Mouse (Mus musculus) intestine, embryonic 15.5 days (tissue): ENCODE data around the gene Rab40c. TPM values are rescaled to one million over a fixed set of nuclear protein-coding genes. Genes with fewer than 3 reads are reported as not detected.

Source experiments
- ATAC-seq: fragments of 200-750 bp; cut with Nextera tagmentation; 2 replicates; pipeline ENCODE4 v1.8.0; 2017; ENCODE audit warnings: moderate TSS enrichment, moderate library complexity
- H3K27ac ChIP-seq: fragments of 300-500 bp; sonication (generic); 2 replicates; pipeline ENCODE4 v1.5.1; 2015; ENCODE audit warnings: mild to moderate bottlenecking, inconsistent platforms
- H3K27me3 ChIP-seq: fragments of 300-500 bp; sonication (generic); replicated peaks from 2 replicates; pipeline ENCODE4 v1.6.1; 2015; ENCODE audit warnings: inconsistent platforms
- H3K36me3 ChIP-seq: fragments of 300-500 bp; sonication (generic); 2 replicates; pipeline ENCODE4 v1.6.1; 2015; ENCODE audit warnings: inconsistent platforms
- H3K4me1 ChIP-seq: fragments of 300-500 bp; sonication (generic); replicated peaks from 2 replicates; pipeline ENCODE4 v1.6.1; 2015; ENCODE audit warnings: inconsistent platforms
- H3K4me2 ChIP-seq: fragments of 300-500 bp; sonication (generic); replicated peaks from 2 replicates; pipeline ENCODE4 v1.6.1; 2015; ENCODE audit warnings: mild to moderate bottlenecking, inconsistent platforms
- H3K4me3 ChIP-seq: fragments of 300-500 bp; sonication (generic); replicated peaks from 2 replicates; pipeline ENCODE4 v1.5.1; 2015; ENCODE audit warnings: inconsistent platforms
- H3K9ac ChIP-seq: fragments of 300-500 bp; sonication (generic); 2 replicates; pipeline ENCODE4 v1.6.1; 2015; ENCODE audit warnings: inconsistent platforms
- H3K9me3 ChIP-seq: fragments of 300-500 bp; sonication (generic); 2 replicates; pipeline ENCODE4 v1.6.1; 2016; ENCODE audit warnings: inconsistent platforms
- WGBS: fragments of 180-500 bp; shearing (Covaris S2); methylation state at CpG from one replicate; pipeline ENCODE4 v1.1.7; 2015; 5-methylcytosine and 5-hydroxymethylcytosine counted together
- polyA plus RNA-seq: library from polyadenylated mRNA; unstranded; fragments of >200 nt; fragmentation: Nextera tagmentation; extraction: Ambion mirVana; gene quantifications from 2 replicates; pipeline ENCODE4 v1.2.1, GENCODE M21; 2015

The Rab40c gene
- polyA plus RNA-seq, 1 experiment from 2014 or later = 21.4 TPM

DNA sequence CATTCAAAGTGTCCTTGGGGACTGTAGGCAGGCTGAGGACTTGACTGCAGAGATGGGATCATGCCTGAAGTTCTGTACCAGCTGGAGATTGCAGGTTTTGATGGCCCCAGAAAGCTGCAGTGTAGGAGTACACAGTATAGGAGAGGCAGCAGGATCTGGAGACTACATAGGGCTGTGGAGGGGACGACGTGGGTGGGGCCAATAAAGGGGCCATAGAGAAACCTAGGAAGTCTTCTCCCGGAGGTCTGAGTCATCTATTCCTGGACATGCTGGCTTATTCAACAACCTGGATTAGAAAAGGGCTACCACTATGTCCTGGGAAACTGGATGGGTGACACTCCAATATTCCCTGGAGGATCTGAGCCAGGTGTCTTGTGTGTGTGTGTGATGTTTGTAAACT, 36.2 kb upstream of the Rab40c start:
- Histone ChIP-seq H3K36me3 (peaks cover 6% of the 10 kb centered on the region; the same call in 1 of the 2 replicates), H3K4me1 (peaks cover 12% of the 10 kb centered on the region), H3K9ac (no peak overlapping the region), H3K27ac (no peak overlapping the region), H3K9me3 (no peaks in the 10 kb centered on the region), H3K4me3 (no peak overlapping the region), H3K27me3 (peaks cover 32% of the 10 kb centered on the region), H3K4me2 (no peak overlapping the region)
- ATAC-seq = no peak
- WGBS = 56% methylated on average over 3 of the region's 3 CpGs

DNA sequence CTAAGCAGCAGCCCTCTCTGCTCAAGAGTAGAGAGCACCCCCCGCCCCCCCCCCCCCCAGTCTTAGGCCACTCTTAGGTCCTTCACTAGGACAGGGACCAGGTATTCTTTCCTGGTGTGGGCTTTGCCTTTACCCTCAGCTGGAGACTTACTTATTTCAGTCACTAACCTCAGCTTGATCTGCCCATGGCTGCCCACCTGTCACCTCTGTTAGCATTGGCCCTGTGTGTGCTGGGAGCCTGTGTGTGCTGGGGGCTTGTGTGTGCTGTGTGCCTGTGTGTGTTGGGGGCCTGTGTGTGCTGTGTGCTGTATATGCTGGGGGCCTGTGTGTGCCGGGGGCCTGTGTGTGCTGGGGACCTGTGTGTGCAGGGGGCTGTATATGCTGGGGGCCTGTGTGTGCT, 35.1 kb upstream of the Rab40c start:
- H3K4me3 ChIP-seq = no peak overlapping the region
- peaks cover 12% of the 10 kb centered on the region for H3K4me1 ChIP-seq
- peaks cover 41% of the 10 kb centered on the region for H3K27me3 ChIP-seq
- no peaks in the 10 kb centered on the region for H3K9me3 ChIP-seq
- no peak for ATAC-seq
- peaks cover 6% of the 10 kb centered on the region; the same call in 1 of the 2 replicates for H3K36me3 ChIP-seq
- H3K9ac ChIP-seq = no peak overlapping the region
- H3K4me2 ChIP-seq = no peak overlapping the region
- no peak overlapping the region for H3K27ac ChIP-seq
- WGBS = 93% methylated on average over 2 of the region's 2 CpGs

DNA sequence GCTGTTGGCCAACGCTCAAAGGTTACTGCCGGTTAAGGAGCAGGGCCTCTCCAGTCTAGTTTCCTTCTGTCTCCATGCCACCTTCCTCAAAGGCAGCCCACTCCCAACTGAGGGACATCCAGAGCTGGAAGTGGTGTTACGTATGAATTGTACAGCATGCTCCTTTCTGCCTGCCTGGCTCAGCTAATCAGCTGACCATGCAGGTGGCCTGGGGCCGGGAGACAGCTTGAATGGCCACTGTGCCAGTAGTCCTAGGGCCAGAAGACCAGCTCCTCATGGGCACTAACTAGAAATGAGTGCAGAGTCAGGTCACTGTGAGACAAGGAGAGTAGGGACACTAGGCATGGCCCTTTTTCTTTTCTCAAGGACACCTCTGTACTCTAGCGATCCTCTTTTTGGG, 33.6 kb upstream of the Rab40c start:
- H3K27me3 ChIP-seq = peaks cover 41% of the 10 kb centered on the region
- ATAC-seq = no peak
- H3K4me3 ChIP-seq = no peak overlapping the region
- H3K9me3 ChIP-seq = no peaks in the 10 kb centered on the region
- H3K36me3 ChIP-seq = no peaks in the 10 kb centered on the region
- WGBS = 80% methylated on average over 5 of the region's 5 CpGs
- H3K4me1 ChIP-seq = peaks cover 12% of the 10 kb centered on the region
- no peak overlapping the region for H3K9ac ChIP-seq
- H3K27ac ChIP-seq = no peak overlapping the region
- no peak overlapping the region for H3K4me2 ChIP-seq

DNA sequence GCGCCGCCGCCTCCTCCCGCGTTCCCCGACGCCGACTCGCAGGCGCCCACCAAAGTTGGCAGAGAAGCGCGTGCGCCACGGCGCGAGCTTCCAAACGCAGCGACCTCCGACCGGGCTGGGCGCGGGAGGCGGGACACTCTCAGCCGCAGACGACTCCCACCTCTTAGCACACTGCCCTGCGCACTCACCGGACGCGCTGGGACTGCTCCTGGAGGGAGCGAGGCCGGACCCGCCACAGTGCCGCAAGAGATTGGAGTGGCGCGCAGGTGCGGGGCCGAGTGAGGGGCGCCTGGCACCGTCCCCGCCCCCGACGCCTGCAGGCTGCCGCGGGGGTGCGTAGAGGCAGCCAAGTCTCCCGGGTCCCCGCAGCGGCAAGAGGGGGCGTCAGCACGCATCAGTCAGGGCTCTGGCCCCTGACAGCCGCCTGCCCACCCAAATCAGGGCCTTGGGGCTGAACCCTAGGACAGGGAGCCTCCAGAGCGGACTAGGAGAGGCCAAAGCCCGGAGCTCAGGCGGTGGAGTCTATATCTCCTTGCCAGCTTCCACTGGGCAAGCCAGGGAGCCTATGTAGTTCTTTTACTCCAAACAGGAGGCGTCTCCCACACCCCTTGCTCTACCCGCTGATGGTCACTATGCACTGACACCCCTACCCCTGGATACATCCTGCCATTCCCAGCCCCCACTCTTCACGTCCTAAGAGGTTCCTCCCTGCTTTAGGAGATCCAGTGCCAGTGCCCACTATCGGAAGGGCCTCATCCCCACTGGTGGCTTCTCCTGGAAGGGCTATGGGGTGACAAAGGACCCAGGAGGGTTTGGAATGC, 32.5 kb upstream of the Rab40c start, which contains the start of gene A930017K11Rik:
A930017K11Rik (minus strand) TSS at position 763 of the 821 bp plus-strand sequence.
- Histone ChIP-seq H3K9me3 (no peaks in the 10 kb centered on the region), H3K4me1 (peaks cover 12% of the 10 kb centered on the region), H3K4me2 (peak within 1 kb of the TSS; percentile 88), H3K27me3 (peaks cover 41% of the 10 kb centered on the region), H3K9ac (peak within 1 kb of the TSS; percentile 36; the same call in 1 of the 2 replicates), H3K36me3 (no peaks in the 10 kb centered on the region), H3K27ac (no peak within 1 kb of the TSS), H3K4me3 (peak within 1 kb of the TSS; percentile 40)
- WGBS = 1% methylated on average over 58 of the region's 58 CpGs
- peak; percentile 44 for ATAC-seq

DNA sequence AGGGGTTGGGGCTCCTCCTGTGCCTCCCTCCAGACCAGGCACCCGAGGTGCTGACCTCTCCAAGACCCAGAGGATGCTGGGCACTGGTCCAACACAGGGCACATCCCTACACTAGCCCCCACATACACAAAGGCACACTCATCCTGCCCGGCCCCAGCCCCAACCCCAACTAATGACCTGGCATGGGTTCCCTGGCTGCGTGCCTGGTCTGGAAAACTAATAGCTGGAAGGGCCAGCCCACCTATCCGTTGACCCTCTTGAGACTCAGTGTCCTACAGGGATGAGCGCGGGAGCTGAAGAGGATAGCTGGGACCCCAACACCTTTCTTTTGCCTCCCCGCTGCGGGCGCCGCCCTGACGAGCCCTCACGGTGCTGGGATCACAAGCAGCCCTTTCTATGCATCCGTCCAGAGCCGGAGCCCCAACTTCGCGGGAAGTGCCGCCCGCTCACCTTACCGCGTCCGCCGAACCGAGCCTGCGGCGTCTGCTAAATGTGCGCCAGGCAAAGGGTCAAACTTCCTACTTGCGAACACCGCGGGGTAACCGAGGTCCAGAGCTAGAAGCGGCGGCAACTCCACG, 31.8 kb upstream of the Rab40c start:
- Histone ChIP-seq H3K9me3 (no peaks in the 10 kb centered on the region), H3K4me1 (peaks cover 12% of the 10 kb centered on the region), H3K27ac (no peak overlapping the region), H3K4me2 (peak overlapping the region; percentile 88), H3K9ac (0 out of 2 replicates have a peak overlapping the region, but pooled peaks have one; percentile 17), H3K4me3 (peak overlapping the region; percentile 40), H3K36me3 (no peaks in the 10 kb centered on the region), H3K27me3 (peaks cover 41% of the 10 kb centered on the region)
- ATAC-seq = peak; percentile 52
- WGBS = under 1% methylated on average over 33 of the region's 33 CpGs

DNA sequence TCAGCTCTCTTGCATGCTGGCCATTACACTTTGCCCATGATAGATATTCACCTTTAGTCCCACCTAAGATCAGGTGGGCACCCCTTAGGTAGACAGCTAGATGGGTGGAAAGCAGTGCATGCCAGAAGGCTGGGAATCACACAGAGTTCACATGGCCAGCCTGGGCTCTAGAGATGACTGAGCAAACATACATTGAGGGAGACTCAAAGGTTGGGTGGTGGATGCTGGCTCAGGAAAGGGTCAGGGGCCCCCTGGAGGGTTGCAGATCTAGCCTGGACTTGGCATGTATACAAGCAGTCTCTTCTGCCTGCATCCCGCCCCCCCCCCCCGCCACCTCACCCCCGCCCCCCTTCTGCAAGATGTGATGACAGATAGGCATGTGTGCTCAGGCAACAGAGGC, 31.2 kb upstream of the Rab40c start:
- no peak for ATAC-seq
- Histone ChIP-seq H3K4me1 (peaks cover 12% of the 10 kb centered on the region), H3K4me2 (peak overlapping the region; percentile 88), H3K9ac (no peak overlapping the region), H3K27me3 (peaks cover 41% of the 10 kb centered on the region), H3K4me3 (no peak overlapping the region), H3K27ac (no peak overlapping the region), H3K36me3 (no peaks in the 10 kb centered on the region), H3K9me3 (no peaks in the 10 kb centered on the region)
- WGBS = no CpG with 5 or more reads among the region's 3 CpGs

DNA sequence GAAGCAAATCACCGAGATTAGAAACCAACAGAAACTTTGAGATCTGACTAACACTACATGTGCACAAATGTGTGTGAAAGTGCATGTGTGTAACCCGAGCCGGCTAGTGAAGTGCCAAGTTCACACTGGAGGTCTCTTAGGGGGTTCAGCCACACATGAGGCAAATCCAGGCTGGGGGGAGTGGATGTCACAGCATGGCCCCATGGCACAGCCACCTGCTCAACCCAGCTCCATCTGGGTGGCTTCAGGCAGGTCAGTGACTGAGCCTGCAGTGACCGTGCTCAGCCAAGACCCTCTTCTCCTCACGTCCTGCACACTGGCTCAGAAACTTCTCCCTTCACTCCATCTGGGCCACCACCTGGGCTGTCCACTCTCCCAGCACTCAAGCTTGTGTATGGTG, 30.5 kb upstream of the Rab40c start:
- no peak for ATAC-seq
- no peak overlapping the region for H3K4me3 ChIP-seq
- no peaks in the 10 kb centered on the region for H3K36me3 ChIP-seq
- H3K9ac ChIP-seq = no peak overlapping the region
- H3K4me1 ChIP-seq = peaks cover 12% of the 10 kb centered on the region
- peaks cover 41% of the 10 kb centered on the region for H3K27me3 ChIP-seq
- no peak overlapping the region for H3K27ac ChIP-seq
- H3K4me2 ChIP-seq = no peak overlapping the region
- WGBS = 65% methylated on average over 5 of the region's 5 CpGs
- no peaks in the 10 kb centered on the region for H3K9me3 ChIP-seq

DNA sequence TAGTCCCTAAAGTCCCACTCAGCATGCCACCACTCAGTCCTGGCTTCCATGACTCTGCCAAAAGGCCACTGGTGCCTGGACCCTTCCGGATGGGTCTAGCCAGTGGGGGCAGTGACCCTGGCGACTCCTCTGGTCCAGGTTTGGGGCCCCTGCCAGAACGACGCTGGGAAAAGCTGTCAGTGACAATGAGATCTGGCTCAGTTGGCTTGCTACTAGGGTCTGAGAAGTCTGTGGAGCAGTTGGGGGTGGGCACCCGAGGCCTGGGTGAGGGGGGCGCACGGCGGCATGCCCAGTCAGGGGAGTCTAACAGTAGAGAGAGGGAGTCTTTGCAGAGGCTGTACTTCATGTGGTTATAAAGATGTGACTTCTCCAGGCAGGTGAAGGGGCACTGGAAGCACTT, 28.5 kb upstream of the Rab40c start:
- H3K4me1 ChIP-seq = peaks cover 12% of the 10 kb centered on the region
- no peaks in the 10 kb centered on the region for H3K36me3 ChIP-seq
- no peak overlapping the region for H3K4me3 ChIP-seq
- H3K4me2 ChIP-seq = no peak overlapping the region
- H3K9ac ChIP-seq = no peak overlapping the region
- peaks cover 33% of the 10 kb centered on the region for H3K27me3 ChIP-seq
- H3K9me3 ChIP-seq = no peaks in the 10 kb centered on the region
- 81% methylated on average over 8 of the region's 8 CpGs for WGBS
- ATAC-seq = no peak
- no peak overlapping the region for H3K27ac ChIP-seq

DNA sequence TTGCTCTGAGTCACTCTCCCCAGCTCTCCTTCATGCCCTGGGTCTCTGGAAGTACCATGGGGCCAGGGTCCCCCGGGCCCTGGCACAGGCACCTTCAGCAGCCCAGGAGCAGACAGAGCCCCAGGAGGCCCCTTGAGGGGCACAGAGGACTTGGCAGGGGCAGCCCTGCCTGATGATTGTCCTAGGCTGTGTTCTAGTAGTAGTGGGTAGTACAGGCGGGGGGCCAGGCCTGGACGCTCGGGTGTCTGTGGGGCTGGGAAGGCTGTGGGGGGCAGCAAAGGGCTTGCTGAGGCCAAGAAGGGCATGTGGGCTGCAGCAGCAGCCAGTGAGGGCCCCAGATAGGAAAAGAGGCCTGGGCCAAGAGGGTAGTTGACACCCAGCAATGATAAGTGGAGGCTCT, 28.0 kb upstream of the Rab40c start:
- Histone ChIP-seq H3K9me3 (no peaks in the 10 kb centered on the region), H3K4me1 (peaks cover 13% of the 10 kb centered on the region), H3K27ac (no peak overlapping the region), H3K4me2 (no peak overlapping the region), H3K9ac (no peak overlapping the region), H3K4me3 (no peak overlapping the region), H3K27me3 (peaks cover 28% of the 10 kb centered on the region), H3K36me3 (no peaks in the 10 kb centered on the region)
- ATAC-seq = no peak
- WGBS = 87% methylated on average over 4 of the region's 4 CpGs

DNA sequence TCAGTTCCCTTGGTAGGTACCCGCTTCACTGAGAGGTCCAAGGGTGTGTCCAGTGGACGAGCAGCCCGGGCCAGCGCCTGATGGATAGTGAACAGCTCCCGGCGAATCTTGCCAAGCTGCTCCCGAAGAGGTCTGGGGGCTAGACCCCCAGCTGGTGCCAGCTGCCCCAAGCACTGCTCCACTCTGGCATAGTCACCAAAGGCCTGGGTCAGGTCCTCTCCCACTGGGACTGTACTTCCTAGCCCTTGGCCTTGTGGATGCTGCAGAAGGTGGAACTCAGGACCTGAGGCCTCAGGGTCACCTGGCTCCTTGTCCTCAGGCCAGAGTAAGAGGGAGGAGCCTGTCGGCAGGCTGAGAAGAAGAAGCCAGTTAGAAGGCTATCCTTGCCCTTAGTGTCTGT, 27.4 kb upstream of the Rab40c start:
- no peak overlapping the region for H3K4me3 ChIP-seq
- H3K36me3 ChIP-seq = no peaks in the 10 kb centered on the region
- no peak for ATAC-seq
- H3K27ac ChIP-seq = no peak overlapping the region
- H3K27me3 ChIP-seq = peaks cover 21% of the 10 kb centered on the region
- H3K4me2 ChIP-seq = no peak overlapping the region
- H3K4me1 ChIP-seq = peaks cover 11% of the 10 kb centered on the region
- H3K9ac ChIP-seq = no peak overlapping the region
- WGBS = 77% methylated on average over 8 of the region's 8 CpGs
- no peaks in the 10 kb centered on the region for H3K9me3 ChIP-seq

DNA sequence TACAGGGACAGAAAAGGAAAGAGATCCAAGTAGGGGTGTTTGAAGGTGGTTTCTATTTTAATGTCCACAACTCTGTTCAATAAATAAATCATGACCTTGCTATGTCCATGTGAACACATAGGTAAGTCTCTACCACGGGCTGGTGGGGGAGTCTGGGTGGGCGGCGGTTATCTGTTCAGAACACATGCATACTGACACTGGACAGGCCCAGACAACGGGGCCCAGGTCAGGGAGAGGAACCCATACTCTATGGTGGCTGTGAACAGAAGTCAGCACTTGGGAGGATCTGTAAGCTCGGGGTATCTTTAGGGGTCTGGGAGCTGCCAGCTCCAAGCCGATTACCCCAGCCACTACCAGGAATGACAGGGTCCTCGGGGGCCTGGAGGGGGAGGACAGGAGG, 26.8 kb upstream of the Rab40c start:
- Histone ChIP-seq H3K4me1 (peaks cover 8% of the 10 kb centered on the region), H3K4me2 (no peak overlapping the region), H3K27ac (no peak overlapping the region), H3K27me3 (peaks cover 16% of the 10 kb centered on the region), H3K36me3 (no peaks in the 10 kb centered on the region), H3K4me3 (no peak overlapping the region), H3K9ac (no peak overlapping the region), H3K9me3 (no peaks in the 10 kb centered on the region)
- no peak for ATAC-seq
- 77% methylated on average over 7 of the region's 7 CpGs for WGBS

DNA sequence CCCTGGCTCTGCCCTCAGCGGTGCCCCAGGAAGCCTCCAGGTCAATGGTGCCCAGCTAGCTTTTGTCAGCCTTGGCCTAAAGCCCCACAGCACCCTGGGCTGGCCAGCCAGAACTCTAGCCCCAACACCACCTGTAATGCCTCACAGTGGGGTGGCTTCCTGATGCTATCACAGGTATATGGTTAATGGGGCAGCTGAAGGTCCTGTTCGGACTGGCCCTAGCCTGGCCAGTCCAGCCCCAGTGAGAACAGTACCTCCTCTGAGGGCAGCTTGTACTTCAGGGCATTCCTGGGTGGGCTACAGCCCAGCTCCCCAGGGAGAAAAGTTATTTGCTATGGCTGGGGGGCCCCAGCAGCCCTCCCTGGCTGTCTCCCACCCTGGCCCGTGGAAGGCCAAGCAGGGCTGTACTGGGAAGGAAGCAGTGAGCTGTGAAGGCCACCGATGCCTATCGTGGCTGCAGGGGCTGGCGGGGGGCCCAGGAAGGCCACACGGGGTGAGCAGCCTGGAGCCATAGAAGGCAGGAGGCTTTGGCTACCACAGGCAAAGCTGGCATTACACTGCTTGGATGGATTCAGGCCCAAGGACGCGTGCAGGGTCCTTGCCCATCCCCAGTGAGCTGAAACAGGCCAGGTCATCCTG, 26.1 kb upstream of the Rab40c start:
- Histone ChIP-seq H3K36me3 (no peaks in the 10 kb centered on the region), H3K27ac (no peak overlapping the region), H3K4me1 (peaks cover 9% of the 10 kb centered on the region), H3K9ac (no peak overlapping the region), H3K27me3 (peaks cover 8% of the 10 kb centered on the region), H3K9me3 (no peaks in the 10 kb centered on the region), H3K4me2 (no peak overlapping the region), H3K4me3 (no peak overlapping the region)
- WGBS = 71% methylated on average over 9 of the region's 9 CpGs
- no peak for ATAC-seq
